Mouse (Mus musculus) heart, embryonic 10.5 days (tissue): Measurements from ENCODE around the gene Shoc2. TPM values are rescaled to one million over a fixed set of nuclear protein-coding genes. Genes with fewer than 3 reads are reported as not detected.

Source experiments
- DNase-seq: peaks from one replicate; pipeline ENCODE4 v3.0.0-alpha.2; 2017; ENCODE audit warnings: low spot score
- H3K27ac ChIP-seq: fragments of 300-500 bp; sonication (generic); 2 replicates; pipeline ENCODE4 v1.5.1; 2016; ENCODE audit warnings: mild to moderate bottlenecking
- H3K27me3 ChIP-seq: fragments of 300-500 bp; sonication (generic); 2 replicates; pipeline ENCODE4 v1.6.1; 2016; ENCODE audit warnings: mild to moderate bottlenecking; ENCODE audit not compliant: poor library complexity, insufficient read depth, severe bottlenecking
- H3K36me3 ChIP-seq: fragments of 300-500 bp; sonication (generic); 2 replicates; pipeline ENCODE4 v1.6.1; 2016; ENCODE audit warnings: mild to moderate bottlenecking, moderate library complexity
- H3K4me1 ChIP-seq: fragments of 300-500 bp; sonication (generic); 2 replicates; pipeline ENCODE4 v1.6.1; 2016; ENCODE audit warnings: mild to moderate bottlenecking
- H3K4me3 ChIP-seq: fragments of 300-500 bp; sonication (generic); 2 replicates; pipeline ENCODE4 v1.5.1; 2016; ENCODE audit warnings: mild to moderate bottlenecking, moderate library complexity
- H3K9me3 ChIP-seq: fragments of 300-500 bp; sonication (generic); 2 replicates; pipeline ENCODE4 v1.6.1; 2016; ENCODE audit warnings: mild to moderate bottlenecking, moderate library complexity
- WGBS: fragments of 180-500 bp; shearing (Covaris S2); methylation state at CpG from one replicate; pipeline ENCODE4 v1.1.7; 2016; 5-methylcytosine and 5-hydroxymethylcytosine counted together
- polyA plus RNA-seq: library from polyadenylated mRNA; unstranded; fragments of >200 nt; fragmentation: Nextera tagmentation; extraction: Ambion mirVana; gene quantifications from 2 replicates; pipeline ENCODE4 v1.2.1, GENCODE M21; 2016

The Shoc2 gene
- polyA plus RNA-seq: 51.0 and 54.7 TPM in 2 replicates

DNA sequence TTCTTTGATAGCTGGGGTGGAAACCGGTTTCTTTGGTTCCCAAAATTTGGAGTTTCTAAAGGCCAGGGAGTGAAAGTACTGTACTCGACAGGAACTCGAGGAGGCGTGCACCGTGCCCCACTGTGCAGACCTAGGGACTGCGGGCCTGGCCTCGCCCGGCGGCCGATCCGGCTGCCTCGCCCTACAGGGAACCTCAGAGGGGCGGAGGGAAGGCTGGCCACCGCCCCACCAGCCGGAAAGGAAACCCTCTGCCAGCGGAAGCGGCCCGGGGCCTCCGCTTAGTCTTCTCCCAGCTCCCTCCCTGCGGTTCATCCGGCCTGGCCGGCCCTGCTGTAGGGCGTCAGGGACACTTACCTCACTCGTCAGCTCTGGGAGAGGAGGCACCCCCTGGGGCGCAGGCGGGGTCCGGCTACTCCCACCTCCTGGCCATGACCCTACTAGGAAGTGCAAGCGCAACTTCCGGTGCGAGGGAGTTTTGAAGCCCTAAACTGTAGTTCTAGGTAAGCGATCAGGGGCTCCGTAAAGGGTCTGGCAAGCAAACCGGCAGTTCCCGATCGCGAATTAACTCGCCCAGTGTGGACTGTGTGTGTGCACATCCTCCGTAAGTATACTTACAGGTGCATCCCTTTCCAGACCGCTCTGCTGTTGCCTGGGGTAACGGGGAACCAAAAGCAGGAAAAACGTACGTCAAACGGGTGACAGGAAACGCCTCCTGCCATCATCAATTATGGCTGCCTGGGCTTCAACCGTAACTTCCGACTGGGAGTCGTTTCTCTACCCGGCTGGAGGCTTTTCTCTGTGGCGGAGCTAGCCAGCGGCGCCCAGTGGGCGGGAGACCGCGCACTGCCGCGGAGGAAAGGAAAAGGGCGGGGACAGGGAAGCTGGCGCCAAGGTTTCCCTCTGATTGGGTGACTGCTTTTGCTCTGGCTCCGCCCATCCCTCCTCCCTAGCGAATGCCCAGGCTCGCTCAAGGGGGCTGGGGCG is at the start of gene Shoc2, which contains the start of gene Bbip1:
TSS of gene Shoc2 (plus strand) at position 505 of the 984 bp plus-strand sequence.
TSS of gene Bbip1 (minus strand) at position 826 of the 984 bp plus-strand sequence.
- peak within 1 kb of the TSS; percentile 98 for H3K27ac ChIP-seq
- WGBS: 0% methylated on average over 62 of the region's 62 CpGs
- H3K9me3 ChIP-seq: no peaks in the 10 kb centered on the region
- peak within 1 kb of the TSS; percentile 96 for H3K4me3 ChIP-seq
- peaks cover 10% of the 10 kb centered on the region; the same call in 1 of the 2 replicates for H3K4me1 ChIP-seq
- DNase-seq: peak; percentile 100
- H3K36me3 ChIP-seq: no peaks in the 10 kb centered on the region
- H3K27me3 ChIP-seq: no peaks in the 10 kb centered on the region

DNA sequence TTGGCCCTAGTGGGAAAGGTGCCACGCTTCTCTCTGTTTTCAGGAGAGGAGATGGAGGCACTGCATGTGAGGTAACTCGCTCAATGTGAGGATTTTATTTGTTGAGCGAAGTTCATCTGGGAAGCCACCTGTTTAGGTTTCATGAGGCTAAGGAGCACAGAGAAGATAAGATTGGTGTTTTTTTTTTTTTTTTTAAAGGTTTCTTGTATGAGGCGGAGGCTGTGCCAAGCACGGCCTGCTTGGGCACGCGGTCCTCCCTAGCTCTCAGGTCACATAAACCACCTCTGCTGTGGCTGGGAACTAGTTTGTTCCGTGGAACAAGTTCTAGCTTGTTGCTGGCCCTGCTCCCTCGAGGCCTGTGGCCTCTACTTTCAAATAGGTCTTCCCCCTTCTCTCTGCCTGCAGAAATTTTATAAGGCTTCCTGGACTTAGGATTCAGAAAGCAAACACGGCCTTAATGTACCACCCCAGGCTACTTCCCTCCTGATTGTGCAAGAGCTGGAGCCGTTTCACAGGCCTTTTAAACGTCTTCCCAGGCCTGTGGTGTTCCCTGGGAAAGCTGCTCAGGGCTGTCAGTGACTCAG is 49.5 kb upstream of the Shoc2 start:
- peaks cover 21% of the 10 kb centered on the region; the same call in 1 of the 2 replicates for H3K4me1 ChIP-seq
- no peak overlapping the region for H3K27ac ChIP-seq
- H3K27me3 ChIP-seq: peaks cover 3% of the 10 kb centered on the region; the same call in 1 of the 2 replicates
- no peak for DNase-seq
- H3K36me3 ChIP-seq: no peaks in the 10 kb centered on the region
- H3K4me3 ChIP-seq: no peak overlapping the region
- WGBS: 73% methylated on average over 12 of the region's 12 CpGs
- no peaks in the 10 kb centered on the region for H3K9me3 ChIP-seq

DNA sequence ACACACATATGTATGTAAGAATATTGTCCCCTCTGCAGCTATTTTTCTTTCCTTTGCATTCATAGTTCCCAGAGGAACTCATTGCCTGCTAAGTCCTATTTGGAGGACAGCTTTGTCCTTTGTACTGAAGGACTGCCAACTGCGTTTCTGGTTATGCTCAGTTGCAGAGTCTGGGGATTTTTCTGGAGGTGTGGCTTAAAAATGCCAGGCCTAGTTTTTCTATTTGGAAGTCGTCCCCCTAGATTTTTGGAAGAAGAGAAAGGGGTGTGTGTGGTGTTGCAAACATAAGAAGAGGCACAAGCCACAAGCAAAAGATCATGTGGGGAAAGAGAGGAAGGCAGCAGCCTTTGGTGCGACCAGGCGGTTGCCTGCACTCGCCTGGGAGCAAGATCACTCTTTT is 46.1 kb upstream of the Shoc2 start:
- H3K27me3 ChIP-seq: no peaks in the 10 kb centered on the region
- DNase-seq: peak; percentile 42
- no peaks in the 10 kb centered on the region for H3K9me3 ChIP-seq
- peak overlapping the region; percentile 56; the same call in 1 of the 2 replicates for H3K27ac ChIP-seq
- H3K36me3 ChIP-seq: no peaks in the 10 kb centered on the region
- 77% methylated on average over 5 of the region's 5 CpGs for WGBS
- H3K4me3 ChIP-seq: no peak overlapping the region
- peaks cover 17% of the 10 kb centered on the region for H3K4me1 ChIP-seq

DNA sequence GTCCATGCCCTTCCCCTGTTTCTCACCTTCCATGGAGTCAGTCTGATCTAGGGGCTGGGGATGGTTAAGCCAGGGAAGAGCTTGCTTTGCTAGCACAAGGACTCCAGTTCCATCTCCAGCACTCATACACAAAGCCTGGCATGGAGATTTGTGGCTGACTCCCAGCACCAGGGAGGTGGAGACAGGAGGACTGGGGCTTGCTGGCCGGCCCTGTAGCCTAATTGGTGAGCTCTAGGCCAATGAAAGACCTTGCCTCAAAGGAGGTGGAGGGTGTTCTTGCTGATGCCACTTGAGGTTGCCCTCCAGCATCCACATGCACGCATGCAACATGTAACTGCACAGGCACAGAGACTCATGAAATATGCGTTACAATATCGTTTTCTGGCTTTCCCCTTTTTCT is 45.6 kb upstream of the Shoc2 start:
- Histone ChIP-seq H3K36me3 (no peaks in the 10 kb centered on the region), H3K27ac (peak overlapping the region; percentile 56; the same call in 1 of the 2 replicates), H3K27me3 (no peaks in the 10 kb centered on the region), H3K9me3 (no peaks in the 10 kb centered on the region), H3K4me1 (peaks cover 15% of the 10 kb centered on the region), H3K4me3 (no peak overlapping the region)
- peak; percentile 73 for DNase-seq
- WGBS: 76% methylated on average over 4 of the region's 4 CpGs

DNA sequence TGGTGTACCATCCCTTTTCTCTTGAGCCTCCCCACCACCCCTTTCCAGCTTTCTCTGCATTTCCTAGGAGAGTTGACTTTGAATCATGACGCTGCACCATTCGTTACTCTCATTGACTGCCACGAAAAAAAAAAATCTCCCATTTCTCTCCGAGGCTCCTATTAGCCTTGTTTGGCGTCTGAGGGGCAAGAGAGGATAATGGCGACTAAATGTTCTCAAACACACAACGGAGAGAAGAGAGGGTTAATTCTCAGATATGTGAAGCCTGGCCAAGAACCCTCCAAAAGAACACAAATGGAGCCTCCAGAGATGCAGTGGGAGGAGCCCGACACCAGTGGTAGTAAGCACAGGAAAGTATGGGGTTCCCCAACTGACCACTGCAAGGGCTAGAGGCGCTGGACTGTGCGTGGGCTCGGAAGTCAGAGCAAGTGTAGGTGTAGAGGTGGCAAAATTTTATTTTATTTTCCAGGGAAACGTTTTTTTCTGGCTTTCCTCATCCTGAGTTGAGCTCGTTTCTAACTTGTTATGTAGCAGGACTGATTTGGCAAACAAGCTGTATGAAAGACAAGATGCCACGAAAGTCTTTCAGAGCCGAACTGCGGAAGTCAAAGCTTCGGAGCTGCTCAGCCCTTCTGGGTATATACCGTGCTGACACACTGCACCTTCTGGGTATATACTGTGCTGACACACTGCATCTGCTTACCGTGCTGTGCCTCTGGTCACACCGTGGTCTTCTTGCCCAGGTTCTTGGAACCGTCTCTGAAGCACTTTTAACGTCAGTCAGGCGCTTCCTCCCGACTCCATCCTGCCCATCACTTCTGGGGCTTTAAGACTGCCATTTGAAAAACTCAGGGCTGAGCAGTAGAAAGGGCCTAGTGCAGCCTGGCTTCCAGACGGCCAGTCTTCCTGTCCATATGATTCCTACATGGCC is 44.9 kb upstream of the Shoc2 start:
- WGBS: 82% methylated on average over 25 of the region's 25 CpGs
- H3K9me3 ChIP-seq: no peaks in the 10 kb centered on the region
- no peak overlapping the region for H3K27ac ChIP-seq
- H3K4me1 ChIP-seq: peaks cover 15% of the 10 kb centered on the region
- no peaks in the 10 kb centered on the region for H3K27me3 ChIP-seq
- DNase-seq: peak; percentile 73
- no peaks in the 10 kb centered on the region for H3K36me3 ChIP-seq
- no peak overlapping the region for H3K4me3 ChIP-seq

DNA sequence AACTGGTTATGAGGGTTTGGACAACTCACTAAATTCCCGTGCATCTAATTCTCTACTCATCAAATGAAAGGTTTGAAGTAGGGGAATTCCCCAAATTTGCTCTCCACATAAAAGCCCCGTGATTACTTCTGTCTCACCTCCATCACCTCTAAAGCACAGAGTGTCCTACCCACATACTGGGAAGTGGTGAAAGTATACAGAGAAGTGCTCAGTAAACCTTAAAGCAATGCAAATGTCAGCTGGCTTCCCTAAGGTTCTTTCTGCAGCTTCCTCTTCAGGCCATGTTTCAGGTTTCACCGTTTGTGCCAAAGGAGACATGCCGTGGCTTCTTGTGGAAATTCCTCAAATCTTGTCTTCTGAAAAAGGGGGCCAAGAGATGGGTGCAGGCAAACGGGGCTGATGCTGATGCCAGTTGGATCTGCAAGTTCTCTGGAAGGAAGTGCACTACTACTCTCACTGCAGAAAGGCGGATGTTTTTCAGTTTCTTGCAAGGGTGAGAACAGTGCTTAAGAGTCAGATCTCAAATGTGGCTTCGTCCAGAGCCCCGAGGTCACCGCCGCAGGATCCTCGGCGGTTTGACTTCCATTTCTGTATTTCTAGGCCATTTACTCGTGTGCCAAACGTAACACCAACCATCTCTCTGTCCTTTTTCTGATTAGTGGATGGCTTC is 44.0 kb upstream of the Shoc2 start:
- Histone ChIP-seq H3K27me3 (no peaks in the 10 kb centered on the region), H3K4me3 (no peak overlapping the region), H3K4me1 (peaks cover 20% of the 10 kb centered on the region), H3K36me3 (no peaks in the 10 kb centered on the region), H3K27ac (no peak overlapping the region), H3K9me3 (no peaks in the 10 kb centered on the region)
- DNase-seq: peak; percentile 41
- WGBS: 81% methylated on average over 14 of the region's 14 CpGs

DNA sequence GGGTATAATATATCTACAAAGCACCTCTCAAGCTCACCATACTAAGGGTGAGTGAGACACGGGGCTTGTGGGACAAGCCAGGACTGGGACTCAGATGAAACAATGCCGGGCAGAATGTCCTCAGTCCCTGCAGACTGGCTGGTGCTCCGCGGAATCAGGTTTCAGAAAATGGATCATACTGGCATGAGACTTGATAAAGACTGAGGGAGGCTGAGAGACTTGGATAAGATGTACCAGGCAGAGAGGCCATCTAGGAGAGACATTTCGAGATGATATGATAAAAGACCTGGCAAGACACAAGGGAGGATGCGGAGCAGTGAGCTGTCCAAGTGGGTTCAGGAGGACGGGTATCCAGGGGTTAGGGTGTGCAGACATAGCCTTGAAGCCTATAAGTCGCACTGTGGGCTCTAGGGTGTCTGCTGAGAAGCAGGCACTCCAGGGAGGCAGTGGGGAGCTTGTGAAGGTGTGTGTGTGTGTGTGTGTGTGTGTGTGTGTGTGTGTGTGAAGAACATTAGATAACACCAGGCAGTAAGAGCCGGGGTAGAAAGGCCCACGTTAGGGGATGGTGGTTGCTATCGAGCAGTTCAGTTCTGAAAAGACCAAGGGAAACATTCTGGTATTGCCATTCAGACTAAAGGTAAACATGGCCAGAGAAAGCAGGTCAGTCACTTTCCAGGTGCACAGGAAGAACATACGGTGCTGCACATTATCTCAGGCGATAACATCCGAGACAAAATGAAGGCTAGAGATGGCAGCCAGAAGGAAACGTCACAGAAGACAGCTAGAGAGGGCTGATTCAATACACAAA is 42.0 kb upstream of the Shoc2 start:
- peak overlapping the region; percentile 94 for H3K27ac ChIP-seq
- WGBS: 40% methylated on average over 15 of the region's 15 CpGs

DNA sequence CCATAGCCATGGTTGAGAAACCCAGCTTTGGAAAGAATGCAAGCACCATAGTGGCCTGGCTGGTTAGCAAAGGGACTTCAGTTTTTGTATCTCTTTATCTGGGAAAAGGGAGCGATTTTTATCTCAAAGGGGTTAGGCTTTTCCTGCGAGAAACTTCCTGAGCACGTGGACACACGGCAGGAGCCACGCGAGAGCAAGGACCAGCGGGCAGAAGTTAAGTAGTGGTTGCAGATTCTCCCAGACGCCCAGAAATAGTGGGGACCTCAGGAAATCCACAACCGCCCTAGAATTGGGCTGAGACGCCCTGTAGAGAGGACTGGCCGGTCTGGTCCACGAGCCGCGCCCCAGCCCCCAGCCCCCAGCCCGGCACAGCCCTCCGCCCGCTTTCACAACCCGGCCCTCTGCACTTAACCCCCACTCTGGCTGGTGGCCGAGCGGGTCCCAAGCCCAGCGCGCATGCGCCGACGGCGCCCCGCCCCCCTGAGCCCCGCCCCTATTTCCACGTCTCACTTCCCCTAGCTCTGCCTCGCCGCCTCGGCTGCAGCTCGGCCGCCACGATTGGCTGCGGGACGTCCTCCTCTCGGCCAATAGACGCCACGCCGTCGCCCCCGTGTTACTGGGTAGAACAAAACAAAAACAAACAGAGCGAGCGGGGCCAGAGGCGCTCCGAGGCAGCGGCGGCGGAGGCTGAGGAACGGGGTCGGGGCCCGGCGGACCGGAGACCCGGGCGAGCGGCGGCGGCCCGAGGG is 41.2 kb upstream of the Shoc2 start:
- Histone ChIP-seq H3K36me3 (no peaks in the 10 kb centered on the region), H3K9me3 (no peaks in the 10 kb centered on the region), H3K27me3 (no peaks in the 10 kb centered on the region), H3K4me3 (peak overlapping the region; percentile 98), H3K27ac (peak overlapping the region; percentile 94), H3K4me1 (peaks cover 20% of the 10 kb centered on the region)
- 0% methylated on average over 61 of the region's 61 CpGs for WGBS
- peak; percentile 99 for DNase-seq

More for the DNA sequence above, 42.0 kb upstream of the Shoc2 start:
- Histone ChIP-seq H3K4me3 (peak overlapping the region; percentile 98), H3K27me3 (no peaks in the 10 kb centered on the region), H3K36me3 (no peaks in the 10 kb centered on the region), H3K4me1 (peaks cover 20% of the 10 kb centered on the region), H3K9me3 (no peaks in the 10 kb centered on the region)
- peak; percentile 75 for DNase-seq

DNA sequence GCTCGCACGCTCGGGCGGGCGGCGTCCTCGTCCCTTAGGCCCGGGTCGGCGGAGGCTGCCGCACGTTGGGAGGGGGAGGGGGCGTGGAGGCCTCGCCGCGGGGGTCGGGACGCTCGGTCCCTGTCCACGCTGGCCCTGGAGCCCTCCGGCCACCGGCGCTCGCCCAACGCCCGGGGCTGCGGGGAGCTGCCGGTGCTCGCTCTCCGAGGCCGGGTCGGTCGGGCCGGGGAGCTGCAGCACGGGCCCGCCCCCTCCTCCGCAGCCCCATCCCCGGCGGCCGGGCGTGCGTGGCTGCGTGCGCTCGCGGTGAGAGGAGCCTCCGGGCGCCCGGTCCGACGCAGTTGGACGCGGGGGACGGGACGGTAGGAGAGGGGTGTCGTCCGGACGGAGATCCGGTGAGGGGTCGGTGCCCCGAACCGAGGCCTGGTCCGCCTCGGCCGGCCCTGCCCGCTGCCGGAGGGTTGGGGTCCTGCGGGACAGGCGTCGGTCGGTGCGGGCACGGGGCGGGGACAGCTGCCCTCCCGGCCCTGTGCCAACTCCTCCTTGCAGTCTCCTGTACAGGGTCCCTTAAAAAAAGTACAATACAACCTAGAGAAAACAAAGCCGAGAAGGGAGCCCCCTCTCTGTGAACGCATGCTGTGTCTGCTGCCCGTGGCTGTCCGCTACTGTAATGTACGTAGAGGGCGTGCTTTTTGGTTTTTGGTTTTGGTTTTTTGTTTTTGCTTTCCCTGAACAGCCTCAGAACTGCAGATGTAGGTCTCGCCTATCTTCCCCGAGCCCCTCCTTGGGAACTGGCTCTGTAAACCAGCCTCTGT is 40.4 kb upstream of the Shoc2 start:
- H3K36me3 ChIP-seq: no peaks in the 10 kb centered on the region
- peak overlapping the region; percentile 98 for H3K4me3 ChIP-seq
- no peaks in the 10 kb centered on the region for H3K9me3 ChIP-seq
- no peaks in the 10 kb centered on the region for H3K27me3 ChIP-seq
- peaks cover 20% of the 10 kb centered on the region for H3K4me1 ChIP-seq
- no peak for DNase-seq
- H3K27ac ChIP-seq: peak overlapping the region; percentile 94
- under 1% methylated on average over 80 of the region's 83 CpGs for WGBS

DNA sequence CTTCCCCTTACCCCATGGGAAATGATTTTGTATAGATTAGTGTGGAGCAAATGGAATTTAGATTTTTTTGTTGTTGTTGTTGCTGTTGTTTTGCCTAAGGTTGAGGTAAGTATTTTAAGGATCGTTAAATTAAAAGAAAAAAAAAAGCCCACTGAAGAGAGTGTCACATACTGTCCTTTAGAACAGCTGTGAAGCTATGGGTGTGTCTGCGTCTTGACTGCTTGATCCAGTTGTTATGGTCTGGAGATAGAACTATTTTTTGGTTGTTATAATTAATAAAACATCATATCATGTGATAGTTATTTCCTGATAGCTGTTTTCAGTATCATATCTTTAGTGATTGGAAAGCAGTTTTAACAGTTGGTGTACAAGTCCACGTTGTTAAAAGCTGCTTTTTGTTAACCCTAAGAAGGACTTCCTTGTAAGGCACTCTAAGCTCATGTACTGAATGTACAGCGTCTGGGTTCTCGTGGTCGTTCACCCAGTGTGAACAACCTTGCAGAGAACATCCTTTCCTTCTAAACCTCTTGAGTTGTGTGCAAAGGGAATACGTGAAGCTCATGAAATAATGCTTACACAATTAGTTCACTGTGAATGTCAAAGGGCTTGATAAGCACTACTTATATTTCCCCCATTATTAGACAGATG is 39.1 kb upstream of the Shoc2 start:
- Histone ChIP-seq H3K27ac (no peak overlapping the region), H3K4me3 (peak overlapping the region; percentile 98), H3K36me3 (peaks cover 10% of the 10 kb centered on the region; the same call in 1 of the 2 replicates), H3K4me1 (peaks cover 20% of the 10 kb centered on the region), H3K27me3 (no peaks in the 10 kb centered on the region), H3K9me3 (no peaks in the 10 kb centered on the region)
- 78% methylated on average over 7 of the region's 7 CpGs for WGBS
- DNase-seq: no peak
